Mouse (Mus musculus) right cerebral cortex, adult 18-20 months (tissue): ENCODE measurements at regions not wholly inside any gene's neighbourhood (a gene's known extent, or its start where the extent isn't known, plus 50 kb on each side); places are given as distances from the start of the nearest gene placed in this dataset.

ENCODE experiments used
- DNase-seq: peaks from one replicate; pipeline ENCODE4 v3.0.0; 2022; ENCODE audit warnings: mixed read lengths

DNA sequence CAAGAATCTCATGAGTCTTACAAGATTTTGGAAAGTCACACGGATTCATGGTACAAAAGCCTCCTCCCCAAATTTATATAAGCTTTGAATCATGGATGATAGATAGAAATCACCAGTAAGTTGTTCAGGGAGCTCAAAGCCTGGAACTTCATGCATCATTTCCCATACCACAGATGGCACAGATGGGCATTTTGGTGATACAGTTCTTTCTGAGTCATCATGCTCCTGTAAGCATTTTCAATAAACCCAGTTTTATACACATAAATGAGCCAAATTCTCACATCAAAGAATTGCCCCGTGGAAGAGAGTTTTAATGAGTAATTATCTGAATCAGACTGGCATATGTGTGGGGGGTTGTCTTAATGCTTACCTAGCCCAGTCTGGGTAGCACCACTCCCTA is 379.1 kb upstream of the Anxa10 start:
- peak; percentile 11 for DNase-seq

DNA sequence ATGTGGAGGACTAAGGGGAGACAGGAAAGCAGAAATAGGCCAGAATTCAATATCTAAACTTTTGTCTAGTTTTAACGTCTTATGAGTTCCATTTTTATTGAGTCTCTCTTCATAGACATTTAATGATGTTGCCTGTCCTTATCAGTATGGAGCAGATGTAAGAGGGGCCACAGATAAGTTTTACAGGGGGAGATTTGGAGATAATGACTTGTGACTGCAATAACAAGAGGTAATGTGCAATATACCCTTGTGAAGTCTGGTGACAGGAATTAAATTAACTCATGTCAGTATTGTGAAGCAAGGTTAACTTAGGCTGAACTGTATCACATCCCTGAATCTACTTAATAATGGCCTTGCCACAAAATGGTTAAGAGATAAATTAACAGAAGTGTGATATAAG is 359.6 kb upstream of the Anxa10 start:
- DNase-seq: no peak
